Mouse (Mus musculus) myocyte (in vitro differentiated cells): ENCODE results near the gene Gm9857.

Experiments
- MYOG ChIP-seq, 3 experiments: IDR thresholded peaks; one replicate each; pipeline ENCODE4 v1.6.1; 2011; ENCODE audit warnings: control low read depth in 2 of 3, low read depth in 2 of 3, mild to moderate bottlenecking in 2 of 3; ENCODE audit not compliant: insufficient read length in 2 of 3, control insufficient read depth in 1 of 3, insufficient read depth in 1 of 3
- POLR2A ChIP-seq: IDR thresholded peaks from one replicate; pipeline ENCODE4 v1.6.1; 2011; ENCODE audit warnings: low read depth, mild to moderate bottlenecking, control low read depth, moderate library complexity; ENCODE audit not compliant: insufficient read length
- REST ChIP-seq: IDR thresholded peaks from one replicate; pipeline ENCODE4 v1.6.1; 2011; ENCODE audit warnings: mild to moderate bottlenecking, control low read depth, moderate library complexity; ENCODE audit not compliant: insufficient read depth, insufficient read length
- USF1 ChIP-seq: IDR thresholded peaks from one replicate; pipeline ENCODE4 v1.6.1; 2011; ENCODE audit warnings: low read depth, mild to moderate bottlenecking, control low read depth, moderate library complexity

DNA sequence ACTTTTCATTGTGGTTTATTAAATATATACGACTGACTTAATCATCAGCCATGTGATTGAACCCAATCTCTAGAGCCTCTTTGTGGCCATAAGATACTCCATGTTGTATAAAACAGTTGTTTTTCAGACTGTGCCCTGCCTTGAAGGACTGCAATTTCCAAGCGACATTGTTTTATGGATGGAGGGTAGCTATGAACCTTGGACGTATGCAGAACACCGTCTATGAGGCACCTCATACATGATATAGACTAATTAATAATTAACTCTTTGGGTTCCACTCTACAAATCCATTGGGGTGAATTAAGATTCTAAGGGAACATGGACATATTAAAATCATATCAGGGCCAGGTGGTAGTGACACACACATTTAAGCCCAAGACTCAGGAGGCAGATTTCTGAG lies 14.6 kb downstream of the Gm9857 start:
- TF ChIP-seq REST, result no peak
- TF ChIP-seq MYOG (IDR thresholded peaks at IDR 0.05; ENCODE audit: control insufficient read depth in 1 of 3, insufficient read depth in 1 of 3, insufficient read length in 2 of 3, low read depth in 2 of 3), result no peak
- TF ChIP-seq POLR2A, result no peak
- no peak for TF ChIP-seq USF1
